Mouse (Mus musculus): ENCODE results near the gene Dab1.

DNA sequence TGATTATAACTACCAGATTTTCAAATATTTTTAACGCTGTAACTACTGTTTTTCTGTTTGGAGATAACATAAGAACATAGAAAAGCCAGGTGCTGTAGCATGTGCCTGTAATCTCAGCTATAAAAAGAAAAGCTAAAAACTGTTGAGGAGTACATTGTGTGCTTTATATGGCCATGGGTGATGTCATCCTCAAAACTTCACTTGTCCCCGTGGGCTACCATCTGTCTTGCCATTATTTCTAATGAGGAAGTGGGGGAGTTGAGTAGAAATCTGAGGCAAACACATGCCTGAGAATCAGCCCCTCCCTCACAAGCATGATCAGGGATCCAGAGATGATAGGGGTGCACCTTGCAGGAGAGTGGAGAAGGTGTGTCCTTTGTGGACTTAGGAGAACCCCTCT lies 85.3 kb downstream of the Dab1 start:
- TF ChIP-seq CTCF (IDR thresholded peaks at IDR 0.05; ENCODE audit: extremely low read depth, insufficient read depth, insufficient read length, insufficient replicate concordance) (no peak), POLR2A (IDR thresholded peaks at IDR 0.05; ENCODE audit: low read depth, low read length) (no peak)

Data from spleen, adult 2 months (tissue).